Mouse (Mus musculus) olfactory bulb, adult 2 months (tissue): ENCODE results near the gene Hoxd8.

ENCODE experiments used
- CTCF ChIP-seq: fragments of 200-500 bp; IDR thresholded peaks from 2 replicates; pipeline ENCODE4 v1.5.1; 2012; ENCODE audit warnings: low read depth, mild to moderate bottlenecking, low read length, moderate library complexity; ENCODE audit not compliant: insufficient read depth
- POLR2A ChIP-seq: fragments of 200-500 bp; IDR thresholded peaks from 2 replicates; pipeline ENCODE4 v1.6.1; 2012; ENCODE audit warnings: mild to moderate bottlenecking, low read depth, low read length, moderate library complexity; ENCODE audit not compliant: insufficient read depth

- no peak for TF ChIP-seq CTCF
- TF ChIP-seq POLR2A: no peak
Measured at GRCm38 (mm10) chr2:74745540-74746297, 41.3 kb downstream of the Hoxd8 start.
